Mouse (Mus musculus) hindbrain, embryonic 13.5 days (tissue): ENCODE measurements at regions not wholly inside any gene's neighbourhood (a gene's known extent, or its start where the extent isn't known, plus 50 kb on each side); places are given as distances from the start of the nearest gene placed in this dataset.

ENCODE experiments used
- ATAC-seq: fragments of 200-750 bp; cut with Nextera tagmentation; 2 replicates; pipeline ENCODE4 v1.8.0; 2017; ENCODE audit warnings: moderate TSS enrichment; ENCODE audit not compliant: low FRiP score
- H3K27ac ChIP-seq: fragments of 300-500 bp; sonication (generic); 2 replicates; pipeline ENCODE4 v1.5.1; 2015; ENCODE audit warnings: inconsistent platforms, mild to moderate bottlenecking, moderate library complexity
- H3K27me3 ChIP-seq: fragments of 300-500 bp; sonication (generic); 2 replicates; pipeline ENCODE4 v1.6.1; 2015; ENCODE audit warnings: mild to moderate bottlenecking, inconsistent platforms
- H3K36me3 ChIP-seq: fragments of 300-500 bp; sonication (generic); 2 replicates; pipeline ENCODE4 v1.6.1; 2015; ENCODE audit warnings: mild to moderate bottlenecking, inconsistent platforms
- H3K4me1 ChIP-seq: fragments of 300-500 bp; sonication (generic); replicated peaks from 2 replicates; pipeline ENCODE4 v1.6.1; 2015; ENCODE audit warnings: inconsistent platforms
- H3K4me2 ChIP-seq: fragments of 300-500 bp; sonication (generic); 2 replicates; pipeline ENCODE4 v1.6.1; 2015; ENCODE audit warnings: inconsistent platforms, mild to moderate bottlenecking, moderate library complexity
- H3K4me3 ChIP-seq: fragments of 300-500 bp; sonication (generic); 2 replicates; pipeline ENCODE4 v1.5.1; 2015; ENCODE audit warnings: mild to moderate bottlenecking, inconsistent platforms
- H3K9ac ChIP-seq: fragments of 300-500 bp; sonication (generic); 2 replicates; pipeline ENCODE4 v1.6.1; 2015; ENCODE audit warnings: mild to moderate bottlenecking, inconsistent platforms
- H3K9me3 ChIP-seq: fragments of 300-500 bp; sonication (generic); 2 replicates; pipeline ENCODE4 v1.6.1; 2016; ENCODE audit warnings: inconsistent platforms
- WGBS: fragments of 180-500 bp; shearing (Covaris S2); methylation state at CpG from one replicate; pipeline ENCODE4 v1.1.7; 2015; 5-methylcytosine and 5-hydroxymethylcytosine counted together

DNA sequence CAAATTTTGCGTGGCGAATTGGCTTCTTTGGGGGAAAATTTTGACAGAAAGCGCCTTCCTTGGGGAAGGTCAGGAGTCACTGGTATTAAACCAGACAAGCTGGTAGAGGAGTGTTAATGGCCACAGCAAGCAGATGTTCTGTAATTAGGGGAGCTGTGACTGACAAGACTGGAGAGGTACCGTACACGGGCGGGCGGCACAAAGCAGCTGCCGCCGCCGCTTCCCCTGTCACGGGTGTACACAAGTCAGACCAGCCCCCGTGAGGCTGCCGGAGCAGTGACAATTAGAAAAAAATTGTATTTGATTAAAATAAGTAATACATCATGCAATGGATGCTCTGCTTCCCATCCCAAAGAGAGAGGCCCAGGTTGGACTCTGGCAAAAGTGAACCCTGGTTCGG is 369.8 kb downstream of the Vrk1 start:
- Histone ChIP-seq H3K4me3 (no peak overlapping the region), H3K4me1 (peaks cover 55% of the 10 kb centered on the region), H3K9ac (peak overlapping the region; percentile 29; the same call in 1 of the 2 replicates), H3K36me3 (no peaks in the 10 kb centered on the region), H3K9me3 (no peaks in the 10 kb centered on the region), H3K27me3 (0 out of 2 replicates have a peak, but pooled peaks cover 3% of the 10 kb centered on the region), H3K4me2 (no peak overlapping the region), H3K27ac (peak overlapping the region; percentile 81)
- WGBS, result 47% methylated on average over 14 of the region's 14 CpGs
- ATAC-seq, result 0 out of 2 replicates have a peak, but pooled peaks have one; percentile 48

DNA sequence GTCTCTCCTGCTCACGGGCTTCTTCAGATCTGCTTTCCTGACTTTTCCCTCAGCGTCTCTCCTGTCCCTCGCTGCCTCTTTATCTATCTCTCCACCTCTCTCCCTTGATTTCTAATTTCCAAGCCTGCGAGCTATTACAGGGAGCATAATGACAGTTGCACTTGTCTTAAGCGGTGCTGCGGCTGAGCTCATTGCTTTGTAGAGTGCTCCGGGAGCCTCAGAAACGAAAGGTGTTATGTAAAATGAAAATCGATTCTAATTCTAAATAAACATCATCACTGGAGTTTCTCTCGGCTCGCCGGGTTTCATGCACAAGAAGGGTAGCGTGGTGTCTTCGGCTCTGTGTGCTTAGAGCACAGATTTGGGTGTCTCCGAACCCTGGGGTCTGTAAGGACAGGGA is 371.8 kb downstream of the Vrk1 start:
- Histone ChIP-seq H3K36me3 (no peaks in the 10 kb centered on the region), H3K9me3 (no peaks in the 10 kb centered on the region), H3K4me3 (no peak overlapping the region), H3K27me3 (0 out of 2 replicates have a peak, but pooled peaks cover 3% of the 10 kb centered on the region), H3K27ac (no peak overlapping the region), H3K4me1 (peaks cover 41% of the 10 kb centered on the region), H3K9ac (peak overlapping the region; percentile 24; the same call in 1 of the 2 replicates), H3K4me2 (no peak overlapping the region)
- no peak for ATAC-seq
- WGBS, result 57% methylated on average over 15 of the region's 15 CpGs

DNA sequence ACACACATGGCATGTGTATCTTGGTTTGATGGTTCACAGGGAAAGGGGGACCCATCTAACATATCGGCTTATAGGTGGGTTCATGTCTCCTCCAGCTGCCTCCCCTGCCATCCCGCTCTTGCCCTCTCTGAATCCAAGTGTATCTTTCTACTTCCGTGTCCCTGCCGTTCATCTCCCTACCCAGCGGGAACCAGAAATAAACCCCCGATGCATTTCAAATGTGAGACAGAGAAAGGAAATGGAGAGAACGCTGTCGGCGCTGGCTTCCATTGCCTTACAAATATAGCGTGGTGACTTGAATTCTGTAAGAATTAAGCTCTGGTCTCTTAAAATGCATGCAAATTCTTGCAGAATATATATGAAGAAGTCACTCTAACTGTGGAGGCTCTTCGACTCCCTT is 379.2 kb downstream of the Vrk1 start:
- H3K9me3 ChIP-seq, result no peaks in the 10 kb centered on the region
- no peaks in the 10 kb centered on the region for H3K36me3 ChIP-seq
- WGBS, result 84% methylated on average over 11 of the region's 11 CpGs
- H3K9ac ChIP-seq, result no peak overlapping the region
- H3K4me3 ChIP-seq, result no peak overlapping the region
- ATAC-seq, result no peak
- no peak overlapping the region for H3K4me2 ChIP-seq
- 0 out of 2 replicates have a peak, but pooled peaks cover 3% of the 10 kb centered on the region for H3K27me3 ChIP-seq
- H3K4me1 ChIP-seq, result peaks cover 5% of the 10 kb centered on the region; the same call in 1 of the 2 replicates
- H3K27ac ChIP-seq, result no peak overlapping the region

DNA sequence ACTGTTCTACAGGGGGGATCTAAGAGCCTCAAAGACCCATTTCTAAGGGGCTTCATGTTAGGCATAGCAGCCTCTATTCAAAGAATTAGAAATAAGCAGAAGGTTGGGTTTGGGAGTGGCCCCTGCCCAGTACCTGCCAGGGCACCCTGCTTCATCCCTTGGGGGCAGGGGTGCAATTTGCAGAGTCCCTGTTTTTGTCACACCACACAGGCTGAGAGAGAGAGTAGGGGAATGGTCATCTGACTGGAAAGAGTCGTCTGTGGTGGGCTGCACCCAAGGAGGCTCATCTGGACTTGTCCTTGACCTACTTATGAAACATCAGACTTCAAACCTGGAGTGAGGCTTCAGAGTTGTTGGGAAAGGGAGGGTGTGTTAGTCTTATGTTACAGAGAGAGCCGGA is 382.3 kb downstream of the Vrk1 start:
- 0 out of 2 replicates have a peak, but pooled peaks cover 3% of the 10 kb centered on the region for H3K27me3 ChIP-seq
- no peak for ATAC-seq
- H3K4me2 ChIP-seq, result no peak overlapping the region
- H3K4me3 ChIP-seq, result no peak overlapping the region
- no peak overlapping the region for H3K27ac ChIP-seq
- no peaks in the 10 kb centered on the region for H3K9me3 ChIP-seq
- no peak overlapping the region for H3K9ac ChIP-seq
- 88% methylated on average over 2 of the region's 2 CpGs for WGBS
- 0 out of 2 replicates have a peak, but pooled peaks cover under 1% of the 10 kb centered on the region for H3K4me1 ChIP-seq
- no peaks in the 10 kb centered on the region for H3K36me3 ChIP-seq

DNA sequence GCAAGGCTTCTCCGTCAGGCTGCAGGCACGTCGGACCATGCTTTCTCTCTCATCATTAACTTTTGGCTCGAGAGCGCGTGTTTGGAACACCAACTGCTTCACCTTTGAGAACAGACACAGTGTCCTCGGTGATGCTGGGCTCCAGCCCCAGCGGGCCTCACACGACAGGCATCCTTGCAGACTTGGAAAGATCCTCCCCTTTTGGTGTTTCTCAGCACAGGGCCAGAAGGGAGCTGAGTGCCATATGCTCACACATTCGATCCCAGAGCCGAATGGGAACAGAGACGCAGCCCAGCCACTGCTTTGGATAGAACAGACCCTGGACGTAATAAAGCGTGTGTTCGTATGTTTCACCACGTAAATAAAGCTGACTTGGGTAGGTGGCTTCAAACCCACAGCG is 389.1 kb downstream of the Vrk1 start:
- Histone ChIP-seq H3K9ac (no peak overlapping the region), H3K27ac (no peak overlapping the region), H3K9me3 (no peaks in the 10 kb centered on the region), H3K4me3 (no peak overlapping the region), H3K4me1 (0 out of 2 replicates have a peak, but pooled peaks cover 3% of the 10 kb centered on the region), H3K27me3 (no peaks in the 10 kb centered on the region), H3K4me2 (no peak overlapping the region), H3K36me3 (no peaks in the 10 kb centered on the region)
- WGBS, result 87% methylated on average over 17 of the region's 17 CpGs
- ATAC-seq, result no peak

DNA sequence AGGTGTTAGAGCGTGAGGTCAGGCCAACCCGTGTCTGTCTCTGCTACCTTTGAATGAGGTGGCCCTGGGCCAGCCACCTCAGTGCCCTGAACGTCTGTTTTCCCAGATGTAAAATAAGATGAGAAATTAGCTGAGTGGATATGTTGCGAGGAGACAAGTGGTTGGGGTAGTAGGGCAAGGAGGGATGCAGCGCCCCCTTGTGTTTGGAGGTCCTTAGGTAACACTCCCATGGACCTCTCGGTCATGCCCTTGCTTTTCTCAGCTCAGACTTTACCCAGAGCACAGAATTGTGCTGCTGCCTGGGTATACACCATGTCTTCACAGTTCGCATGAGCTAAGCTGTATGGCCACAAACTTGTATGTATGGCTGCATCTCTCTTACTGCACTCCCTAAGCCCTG is 401.0 kb downstream of the Vrk1 start:
- ATAC-seq, result no peak

DNA sequence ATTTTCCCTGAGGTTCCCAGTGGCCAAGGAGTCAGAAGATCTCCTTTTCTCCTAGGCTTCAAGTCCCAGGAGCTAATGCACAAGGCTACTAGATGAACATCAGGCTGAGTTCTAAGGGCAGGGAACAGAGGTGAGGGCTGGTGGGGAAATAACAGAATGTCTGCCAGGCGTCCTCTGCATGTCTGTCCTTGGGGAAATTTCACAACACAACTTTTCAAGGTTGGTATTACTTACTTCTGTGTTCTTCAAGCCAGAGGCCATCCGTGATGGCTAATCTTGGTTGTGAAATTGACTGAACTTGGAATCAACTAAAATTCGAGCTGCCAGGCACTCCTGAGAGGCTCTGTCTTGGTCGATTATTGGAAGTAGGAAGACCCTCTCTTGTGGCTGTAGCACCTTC is 416.6 kb downstream of the Vrk1 start:
- ATAC-seq, result no peak

More for the DNA sequence above, 401.0 kb downstream of the Vrk1 start:
- H3K4me1 ChIP-seq, result no peaks in the 10 kb centered on the region
- WGBS, result 84% methylated on average over 7 of the region's 7 CpGs
- no peaks in the 10 kb centered on the region for H3K27me3 ChIP-seq
- no peaks in the 10 kb centered on the region for H3K36me3 ChIP-seq
- peaks cover 4% of the 10 kb centered on the region; the same call in 1 of the 2 replicates for H3K9me3 ChIP-seq
- H3K4me2 ChIP-seq, result no peak overlapping the region
- no peak overlapping the region for H3K4me3 ChIP-seq
- no peak overlapping the region for H3K9ac ChIP-seq
- no peak overlapping the region for H3K27ac ChIP-seq

DNA sequence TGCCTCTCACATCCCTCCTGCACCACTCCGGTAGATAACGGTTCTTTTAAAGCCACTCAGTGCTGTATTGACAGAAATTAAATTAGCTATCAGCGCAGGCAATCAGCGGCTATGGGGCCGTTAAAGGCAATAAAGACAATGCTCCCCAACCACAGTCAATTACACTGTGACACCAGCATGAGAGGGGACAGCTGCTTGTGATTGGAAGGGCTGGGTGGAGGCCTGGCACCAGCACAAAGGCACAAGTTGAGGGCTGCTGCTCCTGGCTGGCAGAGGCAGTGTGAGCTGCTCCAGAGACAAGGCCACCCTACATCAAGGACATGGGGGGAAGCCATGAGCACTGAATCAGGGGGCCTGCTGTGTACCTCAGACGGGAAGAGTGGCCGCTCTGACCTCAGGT is 420.0 kb downstream of the Vrk1 start:
- no peak for ATAC-seq
- H3K4me2 ChIP-seq, result no peak overlapping the region
- H3K9ac ChIP-seq, result no peak overlapping the region
- H3K4me3 ChIP-seq, result no peak overlapping the region
- H3K36me3 ChIP-seq, result no peaks in the 10 kb centered on the region
- 56% methylated on average over 7 of the region's 7 CpGs for WGBS
- H3K27ac ChIP-seq, result peak overlapping the region; percentile 18; the same call in 1 of the 2 replicates
- peaks cover 10% of the 10 kb centered on the region for H3K4me1 ChIP-seq
- H3K9me3 ChIP-seq, result no peaks in the 10 kb centered on the region
- no peaks in the 10 kb centered on the region for H3K27me3 ChIP-seq

More for the DNA sequence above, 416.6 kb downstream of the Vrk1 start:
- Histone ChIP-seq H3K9me3 (no peaks in the 10 kb centered on the region), H3K27me3 (no peaks in the 10 kb centered on the region), H3K4me3 (no peak overlapping the region), H3K4me2 (no peak overlapping the region), H3K4me1 (peaks cover 10% of the 10 kb centered on the region), H3K9ac (no peak overlapping the region), H3K36me3 (no peaks in the 10 kb centered on the region), H3K27ac (no peak overlapping the region)
- WGBS, result 72% methylated on average over 4 of the region's 4 CpGs

DNA sequence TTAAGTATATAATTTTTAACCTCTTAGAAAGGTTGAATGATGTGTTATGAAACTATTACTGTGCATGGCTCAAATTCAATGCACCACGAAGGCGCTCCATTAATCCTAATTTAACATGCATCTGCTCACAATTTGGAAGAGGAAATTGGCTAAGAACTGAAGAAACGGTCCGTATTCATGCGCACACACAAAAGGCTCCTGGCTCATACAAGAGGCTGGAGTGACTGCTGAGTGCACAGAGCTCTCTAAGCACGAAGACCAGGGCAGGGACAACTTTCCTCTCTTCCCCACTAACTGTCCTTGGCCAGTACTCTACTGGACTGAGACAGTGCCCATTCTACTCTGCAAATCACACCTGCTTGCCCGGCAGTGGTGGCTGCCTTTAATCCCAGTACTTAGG is 435.1 kb downstream of the Vrk1 start:
- Histone ChIP-seq H3K9ac (no peak overlapping the region), H3K4me3 (no peak overlapping the region), H3K4me1 (peaks cover 6% of the 10 kb centered on the region; the same call in 1 of the 2 replicates), H3K36me3 (no peaks in the 10 kb centered on the region), H3K9me3 (no peaks in the 10 kb centered on the region), H3K27ac (no peak overlapping the region), H3K27me3 (peaks cover 4% of the 10 kb centered on the region; the same call in 1 of the 2 replicates), H3K4me2 (no peak overlapping the region)
- ATAC-seq, result no peak
- 46% methylated on average over 7 of the region's 7 CpGs for WGBS

DNA sequence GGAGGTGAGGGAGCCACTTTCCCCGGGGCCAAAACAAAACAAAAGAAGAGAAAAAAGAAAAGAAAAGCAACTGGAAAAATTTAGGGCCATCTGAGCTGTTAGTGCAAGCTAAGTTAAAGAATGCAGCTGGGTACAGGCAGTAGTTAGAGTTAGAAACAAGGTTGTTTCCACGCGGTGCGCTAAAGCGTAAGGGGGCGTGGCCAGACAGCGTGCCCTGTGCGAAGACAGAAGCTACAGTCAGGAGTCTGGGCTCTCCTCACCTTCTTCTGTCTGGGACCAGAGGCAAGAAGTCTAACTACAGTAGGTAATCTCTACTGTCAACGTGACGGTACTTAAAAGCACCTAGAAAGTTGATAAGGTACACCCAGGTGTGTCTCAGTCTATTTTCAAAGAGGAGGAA is 435.9 kb downstream of the Vrk1 start:
- Histone ChIP-seq H3K27ac (no peak overlapping the region), H3K4me3 (no peak overlapping the region), H3K27me3 (peaks cover 4% of the 10 kb centered on the region; the same call in 1 of the 2 replicates), H3K4me1 (peaks cover 6% of the 10 kb centered on the region; the same call in 1 of the 2 replicates), H3K9me3 (peaks cover 2% of the 10 kb centered on the region; the same call in 1 of the 2 replicates), H3K4me2 (no peak overlapping the region), H3K36me3 (no peaks in the 10 kb centered on the region), H3K9ac (no peak overlapping the region)
- 75% methylated on average over 10 of the region's 10 CpGs for WGBS
- ATAC-seq, result no peak

DNA sequence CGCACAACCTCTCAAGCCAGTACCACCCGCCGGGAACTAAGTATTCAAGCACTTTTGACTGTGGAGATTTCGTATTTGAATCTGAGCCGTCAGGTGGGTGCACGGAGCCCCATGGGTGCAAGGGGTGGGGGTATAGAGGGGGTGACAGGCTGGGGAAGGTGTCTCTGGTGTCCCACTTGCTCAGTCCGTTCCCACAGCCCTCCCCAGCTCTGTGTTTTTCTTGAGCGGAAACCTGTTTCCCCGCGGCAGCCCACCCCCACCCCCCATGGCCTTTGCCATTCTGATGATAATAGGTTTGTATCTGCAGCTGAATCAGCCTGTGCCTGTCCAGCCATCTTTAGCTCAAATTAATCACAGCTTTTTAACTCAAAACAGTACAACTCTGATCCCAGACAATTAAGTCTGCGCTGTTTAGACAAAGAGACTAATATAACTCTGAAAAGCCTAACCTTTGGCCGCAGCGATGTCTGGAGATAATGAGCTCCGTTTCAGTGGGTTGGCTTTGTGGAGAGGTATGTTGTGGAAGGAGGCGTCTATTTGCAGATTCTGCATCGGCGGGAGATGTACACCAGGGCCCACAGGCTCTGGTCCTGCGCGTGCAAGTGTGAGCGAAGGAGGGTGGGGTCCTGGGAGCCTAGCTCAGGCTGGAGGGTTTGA is 437.0 kb downstream of the Vrk1 start:
- Histone ChIP-seq H3K4me3 (no peak overlapping the region), H3K27me3 (peaks cover 4% of the 10 kb centered on the region; the same call in 1 of the 2 replicates), H3K4me2 (no peak overlapping the region), H3K36me3 (no peaks in the 10 kb centered on the region), H3K9me3 (peaks cover 3% of the 10 kb centered on the region; the same call in 1 of the 2 replicates), H3K4me1 (peaks cover 6% of the 10 kb centered on the region; the same call in 1 of the 2 replicates), H3K9ac (no peak overlapping the region), H3K27ac (no peak overlapping the region)
- 42% methylated on average over 20 of the region's 20 CpGs for WGBS
- no peak for ATAC-seq

DNA sequence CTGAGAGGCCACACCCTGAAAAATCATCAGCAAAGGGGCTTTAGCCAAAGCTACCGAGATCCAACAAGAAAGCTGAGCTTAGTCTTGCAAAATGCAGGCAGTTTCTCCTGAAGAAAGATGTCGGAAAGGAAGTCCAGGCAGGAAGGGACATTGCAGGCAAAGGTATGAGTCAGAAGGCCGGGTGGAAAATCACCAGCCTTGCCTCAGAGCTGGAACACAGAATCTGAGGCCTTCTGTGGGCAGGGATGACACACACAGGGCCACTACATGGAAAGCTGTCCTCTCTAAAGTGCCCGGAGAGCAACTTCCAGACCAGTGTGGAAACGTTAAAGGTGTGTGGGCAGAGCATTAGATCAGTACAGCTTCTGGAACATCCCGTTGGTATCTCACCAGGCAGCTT is 438.5 kb downstream of the Vrk1 start:
- peaks cover 4% of the 10 kb centered on the region; the same call in 1 of the 2 replicates for H3K27me3 ChIP-seq
- no peak for ATAC-seq

DNA sequence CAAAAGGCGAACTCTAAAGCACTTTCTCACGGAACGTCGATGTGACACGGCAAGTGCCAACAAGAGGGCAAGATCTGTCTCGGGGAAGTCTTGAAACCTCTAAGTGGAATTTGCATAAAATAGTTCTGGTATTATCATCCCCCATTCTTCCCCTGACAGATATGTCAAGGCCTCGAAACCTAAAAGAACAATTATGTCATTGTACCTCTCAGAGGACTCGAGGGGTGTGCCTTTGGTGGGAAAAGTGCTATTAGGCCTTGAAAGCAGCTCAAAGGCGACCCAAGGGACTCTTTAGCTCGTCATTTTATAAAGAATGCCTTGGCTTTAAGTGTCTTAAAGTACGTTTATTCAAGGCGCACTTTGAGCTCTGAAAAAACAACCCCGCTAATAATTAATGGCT is 443.5 kb downstream of the Vrk1 start:
- H3K4me3 ChIP-seq, result no peak overlapping the region
- 0 out of 2 replicates have a peak, but pooled peaks cover 7% of the 10 kb centered on the region for H3K27me3 ChIP-seq
- peaks cover 3% of the 10 kb centered on the region; the same call in 1 of the 2 replicates for H3K9me3 ChIP-seq
- H3K9ac ChIP-seq, result no peak overlapping the region
- H3K4me2 ChIP-seq, result no peak overlapping the region
- no peaks in the 10 kb centered on the region for H3K36me3 ChIP-seq
- no peak for ATAC-seq
- no peak overlapping the region for H3K27ac ChIP-seq
- no peaks in the 10 kb centered on the region for H3K4me1 ChIP-seq
- 46% methylated on average over 13 of the region's 13 CpGs for WGBS

More for the DNA sequence above, 438.5 kb downstream of the Vrk1 start:
- Histone ChIP-seq H3K4me1 (peaks cover 6% of the 10 kb centered on the region; the same call in 1 of the 2 replicates), H3K9ac (no peak overlapping the region), H3K4me2 (no peak overlapping the region), H3K4me3 (no peak overlapping the region), H3K9me3 (peaks cover 3% of the 10 kb centered on the region; the same call in 1 of the 2 replicates), H3K27ac (no peak overlapping the region), H3K36me3 (no peaks in the 10 kb centered on the region)
- 92% methylated on average over 6 of the region's 6 CpGs for WGBS
